Mouse (Mus musculus): ENCODE measurements around the gene Acss3.

Acss3 gene

GRCm38 (mm10) chr10:107021118-107021517 is 102.3 kb downstream of the Acss3 start:
- DNase-seq (ENCODE audit: low read depth, low spot score), result no peak

- no peak for DNase-seq (ENCODE audit: low read depth, low spot score)
These were observed 112.3 kb downstream of the Acss3 start for GRCm38 (mm10) chr10:107011142-107011541.

GRCm38 (mm10) chr10:106998052-106998625 is 125.3 kb downstream of the Acss3 start:
- no peak for DNase-seq (ENCODE audit: low read depth, low spot score)

- no peak for DNase-seq (ENCODE audit: low read depth, low spot score)
These were observed 134.0 kb downstream of the Acss3 start for GRCm38 (mm10) chr10:106989478-106989877.

- DNase-seq (ENCODE audit: low read depth, low spot score), result no peak
These were observed 148.0 kb downstream of the Acss3 start for GRCm38 (mm10) chr10:106975193-106976141.

GRCm38 (mm10) chr10:106959026-106959425 is 164.4 kb downstream of the Acss3 start:
- DNase-seq (ENCODE audit: low read depth, low spot score), result no peak

- DNase-seq (ENCODE audit: low read depth, low spot score), result no peak
These were observed 182.1 kb downstream of the Acss3 start for GRCm38 (mm10) chr10:106941380-106941779.

GRCm38 (mm10) chr10:106939441-106939840 is 184.0 kb downstream of the Acss3 start:
- DNase-seq (ENCODE audit: low read depth, low spot score), result no peak

- no peak for DNase-seq (ENCODE audit: low read depth, low spot score)
These were observed 184.6 kb downstream of the Acss3 start for GRCm38 (mm10) chr10:106938851-106939250.

GRCm38 (mm10) chr10:106936996-106937395 is 186.5 kb downstream of the Acss3 start:
- no peak for DNase-seq (ENCODE audit: low read depth, low spot score)

- DNase-seq (ENCODE audit: low read depth, low spot score), result peak; percentile 26
These were observed 190.8 kb downstream of the Acss3 start for GRCm38 (mm10) chr10:106932571-106933073.

GRCm38 (mm10) chr10:106928576-106929332 is 194.7 kb downstream of the Acss3 start:
- DNase-seq (ENCODE audit: low read depth, low spot score), result no peak

GRCm38 (mm10) chr10:106924798-106925197 is 198.7 kb downstream of the Acss3 start:
- no peak for DNase-seq (ENCODE audit: low read depth, low spot score)

GRCm38 (mm10) chr10:106924334-106924733 is 199.1 kb downstream of the Acss3 start:
- no peak for DNase-seq (ENCODE audit: low read depth, low spot score)

GRCm38 (mm10) chr10:106914822-106915221 is 208.6 kb downstream of the Acss3 start:
- no peak for DNase-seq (ENCODE audit: low read depth, low spot score)

GRCm38 (mm10) chr10:106914275-106914674 is 209.2 kb downstream of the Acss3 start:
- no peak for DNase-seq (ENCODE audit: low read depth, low spot score)

GRCm38 (mm10) chr10:106913032-106913431 is 210.4 kb downstream of the Acss3 start:
- DNase-seq (ENCODE audit: low read depth, low spot score), result no peak

- no peak for DNase-seq (ENCODE audit: low read depth, low spot score)
These were observed 213.4 kb downstream of the Acss3 start for GRCm38 (mm10) chr10:106910108-106910507.

- no peak for DNase-seq (ENCODE audit: low read depth, low spot score)
These were observed 227.1 kb downstream of the Acss3 start for GRCm38 (mm10) chr10:106896351-106896750.
